ENCODE assay signal across 15 mouse cellular contexts in the genomic region with DNA sequence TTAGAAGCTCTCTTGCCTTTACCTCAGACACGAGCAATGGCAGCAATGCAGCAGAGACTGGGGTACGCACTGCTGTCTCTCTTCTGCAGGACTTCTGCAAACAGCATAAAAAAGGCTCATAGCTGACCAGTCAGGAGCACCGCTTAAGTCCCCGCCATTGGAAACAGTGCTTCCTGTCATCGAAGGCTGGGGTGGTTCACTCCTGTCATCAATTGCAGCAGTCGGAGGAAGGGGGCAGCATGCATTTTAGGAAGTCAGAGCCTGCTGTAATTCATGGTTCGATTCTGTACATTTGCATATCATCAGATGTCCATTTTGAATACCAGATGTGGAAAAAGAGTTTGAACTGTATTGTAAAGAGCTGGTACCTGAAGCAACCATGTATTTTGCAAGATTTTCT. TPM values are rescaled to one million over a fixed set of nuclear protein-coding genes. Genes with fewer than 3 reads are reported as not detected.
"Had no signal": no experiment of that assay in that cellular context is flagged by ENCODE, and none has a peak within 500 bp of the region (broad histone marks: within the 10 kb centered on the region; RNA-seq: fewer than 3 reads in every experiment).

No protein-coding gene starts in this region.

- H3K4me3 ChIP-seq: kidney, embryonic 15.5 days; limb, embryonic 12.5 days; liver, embryonic 13.5 days; midbrain, embryonic 12.5 days; myocyte; neural tube, embryonic 12.5 days had no signal

- H3K9me3 ChIP-seq: kidney, embryonic 15.5 days; limb, embryonic 12.5 days; liver, embryonic 13.5 days; midbrain, embryonic 12.5 days; neural tube, embryonic 12.5 days had no signal

- H3K9ac ChIP-seq: kidney, embryonic 15.5 days; limb, embryonic 12.5 days; liver, embryonic 13.5 days; liver, postnatal 0 days; midbrain, embryonic 12.5 days; neural tube, embryonic 12.5 days had no signal

- H3K4me2 ChIP-seq: kidney, embryonic 15.5 days; limb, embryonic 12.5 days; liver, embryonic 13.5 days; midbrain, embryonic 12.5 days; neural tube, embryonic 12.5 days had no signal

- ATAC-seq: intestine, embryonic 16.5 days; liver, postnatal 0 days had no signal

- DNase-seq: kidney, adult 2 months; kidney, postnatal 25 days; layer of hippocampus, adult 9-11 months; liver; liver, embryonic 13.5 days; liver, postnatal 0 days; lung, postnatal 14 days had no signal

- H3K4me1 ChIP-seq: limb, embryonic 12.5 days; liver, embryonic 13.5 days; midbrain, embryonic 12.5 days; neural tube, embryonic 12.5 days had no signal

- H3K27me3 ChIP-seq: kidney, embryonic 15.5 days; limb, embryonic 12.5 days; liver, embryonic 13.5 days; midbrain, embryonic 12.5 days; neural tube, embryonic 12.5 days had no signal

- H3K27ac ChIP-seq: kidney, embryonic 15.5 days; limb, embryonic 12.5 days; liver, embryonic 13.5 days; macrophage; midbrain, embryonic 12.5 days; neural tube, embryonic 12.5 days had no signal

- H3K36me3 ChIP-seq: liver, embryonic 13.5 days had no signal

RNA-seq across cellular contexts. Expression of a gene that starts 9.7 kb away (rescaled TPM):
- polyA plus RNA-seq: macrophage had no signal

RNA-seq across cellular contexts. Expression of a gene that starts 42.9 kb away (rescaled TPM):
- polyA plus RNA-seq: myocyte had no signal

RNA-seq across cellular contexts. Expression of a gene that starts 42.9 kb away (rescaled TPM):
- polyA plus RNA-seq: intestine, embryonic 16.5 days; kidney, adult 2 months; kidney, embryonic 15.5 days; limb, embryonic 12.5 days; liver, embryonic 13.5 days; liver, postnatal 0 days; macrophage; midbrain, embryonic 12.5 days; neural tube, embryonic 12.5 days; stomach, embryonic 14.5 days had no signal
